Comparison of ENCODE assay signal across 35 mouse cellular contexts in the genomic region with DNA sequence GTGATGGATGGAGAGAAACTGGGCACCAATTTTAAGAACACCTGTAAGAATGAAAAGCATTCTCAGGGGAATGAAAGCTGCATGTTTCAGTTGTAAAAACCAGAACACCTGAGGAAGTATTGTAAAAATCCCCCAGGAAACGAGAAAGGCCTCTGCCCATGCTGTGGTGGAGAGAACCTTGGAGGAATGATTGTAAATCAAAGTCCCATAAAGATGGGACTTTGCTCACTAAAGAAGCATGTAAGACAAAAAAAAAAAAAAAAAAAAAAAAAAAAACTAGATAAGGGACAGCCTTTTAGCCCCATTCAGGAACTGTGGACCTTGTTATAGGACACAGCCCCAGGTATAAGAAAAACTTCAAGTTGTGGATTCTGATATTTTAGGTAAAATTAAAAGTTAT. TPM values are rescaled to one million over a fixed set of nuclear protein-coding genes. Genes with fewer than 3 reads are reported as not detected.
"Had no signal": no experiment of that assay in that cellular context is flagged by ENCODE, and none has a peak within 500 bp of the region (broad histone marks: within the 10 kb centered on the region; RNA-seq: fewer than 3 reads in every experiment).

No protein-coding gene starts in this region.

- H3K36me3 ChIP-seq: heart, embryonic 13.5 days; heart, embryonic 15.5 days; hindbrain, embryonic 13.5 days; hindbrain, embryonic 15.5 days; limb, embryonic 13.5 days; limb, embryonic 15.5 days; liver, embryonic 12.5 days had no signal

- H3K9me3 ChIP-seq: heart, embryonic 15.5 days; hindbrain, embryonic 13.5 days; hindbrain, embryonic 15.5 days; limb, embryonic 13.5 days; limb, embryonic 15.5 days; liver, embryonic 12.5 days had no signal

- H3K9ac ChIP-seq: heart, embryonic 13.5 days; heart, embryonic 15.5 days; hindbrain, embryonic 13.5 days; hindbrain, embryonic 15.5 days; limb, embryonic 13.5 days; limb, embryonic 15.5 days; liver, embryonic 12.5 days; liver, embryonic 14.5 days had no signal

- DNase-seq: gastrocnemius, adult 2 months; gastrocnemius, postnatal 10 days; gastrocnemius, postnatal 36 days; heart, adult 11 months; heart, adult 2 months; heart, postnatal 14 days; heart, postnatal 36 days; kidney, adult 18-20 months; kidney, adult 8-10 months; kidney, postnatal 10 days; kidney, postnatal 25 days; kidney, postnatal 4 days; left cerebral cortex, postnatal 4 days had no signal

- H3K4me2 ChIP-seq: heart, embryonic 11.5 days; heart, embryonic 13.5 days; heart, embryonic 15.5 days; hindbrain, embryonic 13.5 days; hindbrain, embryonic 15.5 days; limb, embryonic 13.5 days; limb, embryonic 15.5 days; liver, embryonic 12.5 days had no signal

- H3K27me3 ChIP-seq: heart, embryonic 13.5 days; heart, embryonic 15.5 days; hindbrain, embryonic 13.5 days; hindbrain, embryonic 15.5 days; limb, embryonic 13.5 days; limb, embryonic 15.5 days; liver, embryonic 12.5 days had no signal

- ATAC-seq: hindbrain, postnatal 0 days; liver, embryonic 12.5 days had no signal

- H3K4me1 ChIP-seq: heart, embryonic 13.5 days; heart, embryonic 15.5 days; hindbrain, embryonic 13.5 days; hindbrain, embryonic 15.5 days; limb, embryonic 13.5 days; limb, embryonic 15.5 days; liver, embryonic 12.5 days had no signal

- H3K4me3 ChIP-seq: gastrocnemius, adult 2 months; heart, adult 2 months; heart, embryonic 13.5 days; heart, embryonic 15.5 days; hindbrain, embryonic 13.5 days; hindbrain, embryonic 15.5 days; layer of hippocampus, adult 2 months; left cerebral cortex, adult 2 months; limb, embryonic 13.5 days; limb, embryonic 15.5 days; liver, embryonic 12.5 days had no signal

- H3K27ac ChIP-seq: gastrocnemius, adult 2 months; heart, adult 2 months; heart, embryonic 13.5 days; heart, embryonic 15.5 days; hindbrain, embryonic 13.5 days; hindbrain, embryonic 15.5 days; hindbrain, postnatal 0 days; layer of hippocampus, adult 2 months; left cerebral cortex, adult 2 months; limb, embryonic 13.5 days; limb, embryonic 15.5 days; liver, embryonic 12.5 days; liver, embryonic 14.5 days had no signal

RNA-seq across cellular contexts. Expression of a gene that starts 4.5 kb away (rescaled TPM):
- total RNA-seq: gastrocnemius, adult 2 months; gastrocnemius, postnatal 10 days; gastrocnemius, postnatal 36 days; heart, adult 2 months; heart, postnatal 14 days; heart, postnatal 36 days; hematopoietic stem cell, adult 5-6 weeks; hindbrain, postnatal 0 days; layer of hippocampus, adult 2 months; layer of hippocampus, postnatal 10 days; layer of hippocampus, postnatal 25 days; left cerebral cortex, adult 2 months; left cerebral cortex, postnatal 10 days; left cerebral cortex, postnatal 25 days; left cerebral cortex, postnatal 4 days had no signal
- polyA plus RNA-seq: frontal cortex, adult 2 months; gonadal fat pad, adult 2 months; heart, adult 2 months; heart, embryonic 15.5 days; heart, postnatal 0 days; hindbrain, embryonic 11.5 days; hindbrain, embryonic 13.5 days; hindbrain, postnatal 0 days; kidney, embryonic 14.5 days; limb, embryonic 13.5 days had no signal
